Mouse (Mus musculus) liver, postnatal 0 days (tissue): ENCODE results near the gene Hnrnpul2. TPM values are rescaled to one million over a fixed set of nuclear protein-coding genes. Genes with fewer than 3 reads are reported as not detected.

Experiments
- ATAC-seq: fragments of 200-750 bp; cut with Nextera tagmentation; 2 replicates; pipeline ENCODE4 v1.8.0; 2017; ENCODE audit warnings: mild to moderate bottlenecking, moderate library complexity
- DNase-seq: peaks from one replicate; pipeline ENCODE4 v3.0.0-alpha.2; 2016
- H3K27ac ChIP-seq: fragments of 300-500 bp; sonication (generic); 2 replicates; pipeline ENCODE4 v1.5.1; 2014; ENCODE audit warnings: antibody characterized with exemption, moderate library complexity, mild to moderate bottlenecking, low read depth
- H3K27me3 ChIP-seq: fragments of 300-500 bp; sonication (generic); 2 replicates; pipeline ENCODE4 v1.6.1; 2014; ENCODE audit warnings: low read length, control low read depth, mixed read lengths; ENCODE audit not compliant: insufficient read depth
- H3K36me3 ChIP-seq: fragments of 300-500 bp; sonication (generic); replicated peaks from 2 replicates; pipeline ENCODE4 v1.6.1; 2014; ENCODE audit warnings: mild to moderate bottlenecking, control low read depth, low read length, moderate library complexity, mixed read lengths; ENCODE audit not compliant: insufficient read depth
- H3K4me1 ChIP-seq: fragments of 300-500 bp; sonication (generic); 2 replicates; pipeline ENCODE4 v1.6.1; 2014; ENCODE audit warnings: antibody characterized with exemption, mild to moderate bottlenecking, control low read depth; ENCODE audit not compliant: insufficient read depth
- H3K4me2 ChIP-seq: fragments of 300-500 bp; sonication (generic); 2 replicates; pipeline ENCODE4 v1.6.1; 2014; ENCODE audit warnings: low read depth, mild to moderate bottlenecking, low read length, moderate library complexity, mixed read lengths
- H3K4me3 ChIP-seq: fragments of 300-500 bp; sonication (generic); 2 replicates; pipeline ENCODE4 v1.5.1; 2014; ENCODE audit warnings: low read depth, low read length
- H3K9ac ChIP-seq: fragments of 300-500 bp; sonication (generic); replicated peaks from 2 replicates; pipeline ENCODE4 v1.6.1; 2014; ENCODE audit warnings: mild to moderate bottlenecking, moderate library complexity
- H3K9me3 ChIP-seq: fragments of 300-500 bp; sonication (generic); 2 replicates; pipeline ENCODE4 v1.6.1; 2016; ENCODE audit warnings: mild to moderate bottlenecking, control low read depth, low read length, mixed read lengths
- CTCF ChIP-seq: sonication (generic); IDR thresholded peaks from 2 replicates; pipeline ENCODE4 v1.5.1; 2016; ENCODE audit warnings: antibody characterized with exemption, low read depth
- EP300 ChIP-seq: IDR thresholded peaks from 2 replicates; pipeline ENCODE4 v1.6.1; 2016; ENCODE audit warnings: antibody characterized with exemption, low read depth, mild to moderate bottlenecking
- WGBS: fragments of 180-500 bp; shearing (Covaris S2); extraction: QIAGEN DNeasy Blood & Tissue Kit; methylation state at CpG from one replicate; pipeline ENCODE4 v1.1.7; 2014; ENCODE audit not compliant: insufficient replicate concordance; 5-methylcytosine and 5-hydroxymethylcytosine counted together
- polyA plus RNA-seq: library from polyadenylated mRNA; unstranded; fragments of >200 nt; fragmentation: Nextera tagmentation; extraction: Ambion mirVana; gene quantifications from 2 replicates; pipeline ENCODE4 v1.2.1, GENCODE M21; 2015

The Hnrnpul2 gene
- polyA plus RNA-seq, 1 experiment from 2014 or later: 2.1 TPM

DNA sequence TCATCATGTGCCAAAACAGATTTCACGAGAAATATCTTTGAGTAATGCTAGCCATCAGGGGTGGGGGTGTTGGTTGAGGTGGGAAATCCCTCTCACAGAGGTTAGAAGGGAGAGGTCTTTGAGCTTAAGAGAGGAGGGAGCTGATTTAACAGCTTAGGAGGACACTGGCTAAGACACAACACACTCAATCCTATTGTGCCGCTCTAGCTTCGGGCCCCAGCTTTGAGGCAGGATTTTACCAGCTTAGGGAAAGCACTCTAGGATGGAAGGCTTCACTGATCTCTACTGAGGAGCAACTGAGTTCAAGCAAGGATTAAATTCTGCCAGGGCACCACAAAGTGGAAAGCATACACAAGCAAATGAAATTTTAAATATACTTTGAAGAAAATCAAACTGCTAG lies 2.8 kb upstream of the Hnrnpul2 start:
- Histone ChIP-seq H3K36me3 (peaks cover 28% of the 10 kb centered on the region), H3K9ac (no peak overlapping the region), H3K9me3 (no peaks in the 10 kb centered on the region), H3K4me3 (no peak overlapping the region), H3K4me2 (peak overlapping the region; percentile 33; the same call in 1 of the 2 replicates), H3K27ac (no peak overlapping the region), H3K27me3 (no peaks in the 10 kb centered on the region), H3K4me1 (peaks cover 9% of the 10 kb centered on the region)
- no peak for ATAC-seq
- 79% methylated on average over 3 of the region's 3 CpGs for WGBS
- DNase-seq: no peak
- no peak for TF ChIP-seq CTCF
- no peak for TF ChIP-seq EP300

DNA sequence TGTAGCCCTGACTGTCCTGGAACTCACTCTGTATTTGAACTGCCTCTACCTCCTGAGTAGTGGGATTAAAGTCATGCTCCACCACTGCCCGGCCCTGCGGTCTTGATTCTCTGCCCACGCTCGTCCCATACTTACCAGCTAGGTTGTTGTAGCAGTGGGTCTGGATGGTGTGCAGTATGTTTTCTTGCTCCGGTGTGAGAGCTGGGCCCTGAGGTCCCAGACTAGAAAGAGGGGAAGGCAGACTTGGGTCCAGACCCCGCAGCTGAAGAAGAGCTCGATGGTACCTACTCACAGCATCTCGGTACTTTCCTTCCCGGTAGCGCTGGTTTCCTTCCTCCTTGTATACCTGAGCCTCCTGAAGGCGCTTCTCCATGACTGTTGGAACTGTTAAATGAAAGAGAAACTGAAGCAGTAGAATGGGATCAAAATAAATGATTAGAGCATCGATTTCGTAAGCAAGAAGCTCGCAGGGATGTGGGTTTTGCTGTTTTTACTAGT lies 1.5 kb upstream of the Hnrnpul2 start:
- Histone ChIP-seq H3K27me3 (no peaks in the 10 kb centered on the region), H3K9ac (peak overlapping the region; percentile 94), H3K9me3 (no peaks in the 10 kb centered on the region), H3K4me2 (peak overlapping the region; percentile 87), H3K4me1 (peaks cover 22% of the 10 kb centered on the region), H3K27ac (peak overlapping the region; percentile 99), H3K4me3 (peak overlapping the region; percentile 98), H3K36me3 (peaks cover 29% of the 10 kb centered on the region)
- no peak for ATAC-seq
- 15% methylated on average over 14 of the region's 14 CpGs for WGBS
- DNase-seq: no peak
- no peak for TF ChIP-seq EP300
- no peak for TF ChIP-seq CTCF

DNA sequence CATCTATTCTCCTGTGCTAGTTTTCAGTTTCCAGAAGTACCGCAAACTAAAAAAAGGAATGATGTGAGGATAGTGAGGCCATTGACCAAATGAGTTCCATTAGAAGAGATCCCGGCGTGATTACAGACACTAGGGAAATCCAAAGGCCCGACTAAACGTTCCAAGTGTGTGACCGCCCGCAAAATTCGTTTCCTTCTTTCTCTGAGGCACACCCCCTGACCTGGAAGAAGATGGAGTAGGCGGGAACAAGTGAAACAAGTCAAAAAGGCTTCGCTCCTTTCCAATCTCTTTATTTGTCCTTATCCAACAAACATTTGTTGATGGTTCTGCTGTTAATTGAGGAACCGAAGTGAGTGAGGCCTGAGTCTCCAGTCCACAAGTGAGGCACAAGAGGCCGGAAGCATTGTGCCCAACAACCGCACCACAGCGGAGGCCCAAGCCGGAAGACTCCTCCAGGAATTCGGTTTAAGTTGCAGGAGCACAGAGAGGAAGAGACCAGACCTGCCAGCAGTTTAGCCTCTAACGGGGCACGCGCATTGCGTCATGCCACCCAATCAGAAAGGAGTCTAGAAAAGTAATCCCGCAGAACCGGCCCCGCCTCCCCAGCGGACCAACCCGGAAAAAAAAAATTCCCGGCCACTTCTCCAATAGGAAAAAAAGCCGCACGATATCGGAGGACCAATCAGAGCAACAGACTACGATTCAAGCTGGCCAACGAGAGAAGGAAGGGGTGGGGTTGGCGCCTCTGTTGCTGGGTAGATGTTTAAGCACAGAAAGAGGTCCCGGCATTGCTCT lies 812 bp upstream of the Hnrnpul2 start, which contains the start of gene Ttc9c:
Ttc9c (minus strand) TSS at position 533 of the 795 bp plus-strand sequence.
- H3K4me2 ChIP-seq: peak within 1 kb of the TSS; percentile 87
- TF ChIP-seq EP300: no peak; the same call in 1 of the 2 replicates
- no peak for TF ChIP-seq CTCF

DNA sequence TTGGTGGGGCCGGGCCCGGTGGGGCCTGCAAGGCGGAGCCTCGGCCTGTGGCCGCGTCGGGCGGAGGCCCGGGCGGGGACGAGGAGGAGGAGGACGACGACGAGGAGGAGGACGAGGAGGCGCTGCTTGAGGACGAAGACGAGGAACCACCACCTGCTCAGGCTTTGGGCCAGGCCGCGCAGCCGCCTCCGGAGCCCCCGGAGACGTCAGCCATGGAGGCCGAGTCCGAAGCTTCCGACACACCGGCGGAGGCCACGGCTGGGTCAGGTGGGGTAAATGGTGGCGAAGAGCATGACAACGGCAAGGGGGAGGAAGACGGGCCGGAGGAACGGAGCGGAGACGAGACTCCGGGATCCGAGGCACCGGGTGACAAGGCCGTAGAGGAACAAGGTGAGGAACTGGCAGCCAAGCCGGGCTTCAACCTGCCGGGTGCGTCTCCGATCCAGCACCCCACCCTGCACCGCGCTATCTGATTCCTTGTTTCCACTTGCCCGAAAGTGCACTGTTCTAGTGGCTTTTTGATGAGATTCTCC lies 680 bp downstream of the Hnrnpul2 start:
- under 1% methylated on average over 47 of the region's 48 CpGs for WGBS
- H3K36me3 ChIP-seq: peaks cover 33% of the 10 kb centered on the region
- H3K4me3 ChIP-seq: peak overlapping the region; percentile 98
- no peak for TF ChIP-seq CTCF
- no peak for TF ChIP-seq EP300
- peak overlapping the region; percentile 87 for H3K4me2 ChIP-seq
- no peaks in the 10 kb centered on the region for H3K27me3 ChIP-seq
- ATAC-seq (peak; percentile 18), DNase-seq (peak; percentile 67)
- H3K9me3 ChIP-seq: no peaks in the 10 kb centered on the region
- peak overlapping the region; percentile 99 for H3K27ac ChIP-seq
- peak overlapping the region; percentile 94 for H3K9ac ChIP-seq
- H3K4me1 ChIP-seq: peaks cover 22% of the 10 kb centered on the region

More for the DNA sequence above, 812 bp upstream of the Hnrnpul2 start, which contains the start of gene Ttc9c:
- WGBS: under 1% methylated on average over 33 of the region's 33 CpGs
- H3K9me3 ChIP-seq: no peaks in the 10 kb centered on the region
- no peaks in the 10 kb centered on the region for H3K27me3 ChIP-seq
- DNase-seq (peak; percentile 95), ATAC-seq (peak; percentile 83)
- peak within 1 kb of the TSS; percentile 99 for H3K27ac ChIP-seq
- peaks cover 29% of the 10 kb centered on the region for H3K36me3 ChIP-seq
- H3K4me1 ChIP-seq: peaks cover 22% of the 10 kb centered on the region
- H3K9ac ChIP-seq: peak within 1 kb of the TSS; percentile 94
- peak within 1 kb of the TSS; percentile 98 for H3K4me3 ChIP-seq

DNA sequence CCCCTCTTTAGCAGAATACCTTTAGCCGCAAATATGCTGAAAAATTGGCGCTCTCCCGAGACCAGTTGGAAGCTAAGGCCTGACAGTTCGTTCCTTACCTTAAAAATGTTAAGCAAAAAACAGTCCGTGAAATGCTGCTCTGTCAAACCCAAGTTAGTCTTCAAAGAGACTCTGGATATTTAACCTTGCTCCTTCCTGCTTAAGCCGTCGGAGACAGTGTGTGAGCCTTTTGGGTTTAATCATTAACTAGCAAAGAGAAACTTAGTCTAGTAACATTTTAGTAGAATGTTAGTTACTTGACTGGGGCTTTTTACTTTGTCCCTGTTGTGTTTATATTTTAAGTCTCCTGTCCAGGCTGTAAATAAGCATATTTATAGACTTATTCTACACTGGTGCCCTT lies 1.3 kb downstream of the Hnrnpul2 start:
- DNase-seq: no peak
- WGBS: 0% methylated on average over 7 of the region's 7 CpGs
- H3K27ac ChIP-seq: peak overlapping the region; percentile 99

DNA sequence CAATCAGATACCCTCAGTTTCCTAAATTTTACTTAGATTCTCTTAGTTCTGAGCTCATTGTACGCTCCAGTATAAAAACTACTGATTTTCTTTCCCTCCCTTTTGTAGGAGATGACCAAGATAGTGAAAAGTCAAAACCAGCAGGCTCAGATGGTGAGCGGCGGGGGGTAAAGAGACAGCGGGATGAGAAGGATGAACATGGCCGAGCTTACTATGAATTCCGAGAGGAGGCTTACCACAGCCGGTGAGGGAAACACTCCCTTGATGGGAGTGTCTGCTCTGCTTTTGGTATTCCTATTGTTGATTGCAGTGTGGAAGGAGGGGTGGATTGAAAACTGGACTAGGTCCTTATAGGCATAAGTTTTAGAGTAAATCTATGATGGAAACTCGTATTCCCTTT lies 2.9 kb downstream of the Hnrnpul2 start:
- H3K27me3 ChIP-seq: no peaks in the 10 kb centered on the region
- no peaks in the 10 kb centered on the region for H3K9me3 ChIP-seq
- ATAC-seq: no peak
- H3K36me3 ChIP-seq: peaks cover 49% of the 10 kb centered on the region
- 80% methylated on average over 8 of the region's 8 CpGs for WGBS
- no peak overlapping the region for H3K27ac ChIP-seq
- TF ChIP-seq EP300 (no peak), CTCF (no peak)
- H3K4me3 ChIP-seq: peak overlapping the region; percentile 98
- H3K4me2 ChIP-seq: peak overlapping the region; percentile 87
- DNase-seq: no peak
- H3K9ac ChIP-seq: peak overlapping the region; percentile 94; the same call in 1 of the 2 replicates
- peaks cover 21% of the 10 kb centered on the region for H3K4me1 ChIP-seq

More for the DNA sequence above, 1.3 kb downstream of the Hnrnpul2 start:
- peak overlapping the region; percentile 87 for H3K4me2 ChIP-seq
- H3K9ac ChIP-seq: peak overlapping the region; percentile 94
- ATAC-seq: no peak
- H3K4me1 ChIP-seq: peaks cover 22% of the 10 kb centered on the region
- H3K27me3 ChIP-seq: no peaks in the 10 kb centered on the region
- no peak for TF ChIP-seq CTCF
- no peak for TF ChIP-seq EP300
- H3K9me3 ChIP-seq: no peaks in the 10 kb centered on the region
- peaks cover 33% of the 10 kb centered on the region for H3K36me3 ChIP-seq
- peak overlapping the region; percentile 98 for H3K4me3 ChIP-seq
